Mouse (Mus musculus) intestine, embryonic 14.5 days (tissue): ENCODE data around the gene Rhot2. TPM values are rescaled to one million over a fixed set of nuclear protein-coding genes. Genes with fewer than 3 reads are reported as not detected.

Experiments used
- ATAC-seq: fragments of 200-750 bp; cut with Nextera tagmentation; replicated peaks from 2 replicates; pipeline ENCODE4 v1.8.0; 2017; ENCODE audit warnings: low read depth, moderate number of reproducible peaks, moderate TSS enrichment, moderate library complexity; ENCODE audit not compliant: low FRiP score, low TSS enrichment
- DNase-seq: peaks from one replicate; pipeline ENCODE4 v3.0.0-alpha.2; 2018; ENCODE audit warnings: low spot score
- H3K27ac ChIP-seq: fragments of 300-500 bp; sonication (generic); 2 replicates; pipeline ENCODE4 v1.5.1; 2014; ENCODE audit warnings: low read depth, mild to moderate bottlenecking, control low read depth
- H3K27me3 ChIP-seq: fragments of 300-500 bp; sonication (generic); replicated peaks from 2 replicates; pipeline ENCODE4 v1.6.1; 2014; ENCODE audit warnings: low read length, control low read depth; ENCODE audit not compliant: control insufficient read depth, insufficient read depth
- H3K36me3 ChIP-seq: fragments of 300-500 bp; sonication (generic); 2 replicates; pipeline ENCODE4 v1.6.1; 2014; ENCODE audit warnings: low read length, control low read depth; ENCODE audit not compliant: control insufficient read depth, insufficient read depth
- H3K4me1 ChIP-seq: fragments of 300-500 bp; sonication (generic); replicated peaks from 2 replicates; pipeline ENCODE4 v1.6.1; 2014; ENCODE audit warnings: low read length, control low read depth, mixed read lengths; ENCODE audit not compliant: control insufficient read depth, insufficient read depth
- H3K4me2 ChIP-seq: fragments of 300-500 bp; sonication (generic); 2 replicates; pipeline ENCODE4 v1.6.1; 2014; ENCODE audit warnings: low read length
- H3K4me3 ChIP-seq: fragments of 300-500 bp; sonication (generic); 2 replicates; pipeline ENCODE4 v1.5.1; 2014; ENCODE audit warnings: low read depth, low read length, control low read depth, mixed read lengths
- H3K9ac ChIP-seq: fragments of 300-500 bp; sonication (generic); 2 replicates; pipeline ENCODE4 v1.6.1; 2014; ENCODE audit warnings: mild to moderate bottlenecking, low read length
- H3K9me3 ChIP-seq: fragments of 300-500 bp; sonication (generic); 2 replicates; pipeline ENCODE4 v1.6.1; 2016; ENCODE audit warnings: low read length, control low read depth; ENCODE audit not compliant: control insufficient read depth
- WGBS: fragments of 180-500 bp; shearing (Covaris S2); extraction: QIAGEN DNeasy Blood & Tissue Kit; methylation state at CpG from one replicate; pipeline ENCODE4 v1.1.7; 2014; 5-methylcytosine and 5-hydroxymethylcytosine counted together
- polyA plus RNA-seq: library from polyadenylated mRNA; unstranded; fragments of >200 nt; fragmentation: Nextera tagmentation; extraction: Ambion mirVana; gene quantifications from 2 replicates; pipeline ENCODE4 v1.2.1, GENCODE M21; 2014

Gene Rhot2
- polyA plus RNA-seq, 1 experiment from 2014 or later, result 10.4 TPM

DNA sequence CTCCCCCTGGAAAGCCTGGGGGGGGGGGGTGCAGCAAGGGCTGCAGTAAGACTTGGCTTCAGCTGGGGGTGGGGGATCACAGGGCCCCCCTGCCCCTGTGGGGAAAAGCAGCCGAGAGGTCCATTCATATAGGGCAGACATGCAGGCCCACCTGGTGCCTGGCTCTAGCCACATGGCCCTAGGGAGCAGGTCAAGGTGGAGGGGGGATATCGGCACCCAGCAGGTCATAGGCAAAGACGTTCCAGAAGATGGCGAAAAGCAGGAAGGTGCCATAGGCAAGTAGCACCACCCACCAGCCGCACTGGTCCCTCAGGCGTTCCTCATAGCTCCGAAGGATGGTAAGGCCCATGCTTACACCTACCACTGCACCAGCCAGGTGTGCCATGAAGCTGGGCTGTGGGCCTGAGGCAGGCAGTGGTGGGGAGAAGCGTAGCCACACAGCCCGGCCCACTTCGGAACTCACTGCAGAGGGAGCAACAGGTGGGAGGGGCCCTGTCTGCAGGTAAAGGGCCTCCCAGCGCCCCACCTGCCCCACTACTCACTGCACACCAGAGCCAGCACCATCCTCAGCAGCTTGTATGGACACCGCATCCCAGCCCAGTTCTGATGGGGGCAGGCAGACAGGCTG, 9.9 kb downstream of the Rhot2 start:
- H3K27me3 ChIP-seq, result no peaks in the 10 kb centered on the region
- peak overlapping the region; percentile 73 for H3K4me2 ChIP-seq
- no peak for DNase-seq
- peaks cover 47% of the 10 kb centered on the region for H3K36me3 ChIP-seq
- WGBS, result 83% methylated on average over 12 of the region's 12 CpGs
- H3K27ac ChIP-seq, result no peak overlapping the region
- H3K4me1 ChIP-seq, result peaks cover 46% of the 10 kb centered on the region
- H3K9ac ChIP-seq, result peak overlapping the region; percentile 69; the same call in 1 of the 2 replicates
- ATAC-seq, result no peak
- H3K4me3 ChIP-seq, result peak overlapping the region; percentile 61; the same call in 1 of the 2 replicates
- no peaks in the 10 kb centered on the region for H3K9me3 ChIP-seq

DNA sequence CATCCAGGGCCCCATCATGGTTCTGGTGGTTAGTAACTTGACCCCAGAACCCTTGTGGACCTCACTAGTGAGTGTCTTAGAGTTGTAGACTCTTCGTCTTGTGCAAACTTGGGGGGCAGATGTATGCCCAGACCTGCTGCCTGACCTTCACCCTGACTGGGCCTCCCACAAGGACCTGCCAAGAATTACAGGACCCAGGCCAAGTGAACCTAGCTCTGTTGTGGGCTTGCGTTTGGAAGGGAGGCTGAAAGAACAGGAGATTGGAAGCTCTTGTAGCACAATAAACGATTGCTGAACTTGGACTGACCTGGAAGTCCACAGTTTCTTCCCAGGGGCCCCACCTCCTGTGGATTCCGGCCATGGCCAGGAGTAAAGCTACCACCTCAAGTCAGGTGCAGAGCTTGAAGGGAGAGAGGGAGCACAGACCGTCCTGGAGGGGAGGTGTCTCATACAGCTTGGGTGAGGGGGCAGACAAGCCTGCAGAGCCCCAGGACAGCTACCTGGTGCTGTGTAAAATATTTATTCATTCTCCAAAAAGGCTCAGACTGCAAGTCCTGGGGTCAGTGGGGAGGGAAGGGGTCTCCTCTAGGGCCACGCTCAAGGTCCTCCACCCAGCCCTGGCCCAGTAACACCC, 10.6 kb downstream of the Rhot2 start:
- Histone ChIP-seq H3K36me3 (peaks cover 41% of the 10 kb centered on the region), H3K9me3 (no peaks in the 10 kb centered on the region), H3K27me3 (no peaks in the 10 kb centered on the region), H3K9ac (peak overlapping the region; percentile 69), H3K4me3 (peak overlapping the region; percentile 61), H3K27ac (peak overlapping the region; percentile 94), H3K4me2 (peak overlapping the region; percentile 73), H3K4me1 (peaks cover 49% of the 10 kb centered on the region)
- 21% methylated on average over 6 of the region's 6 CpGs for WGBS
- DNase-seq (no peak), ATAC-seq (no peak)

DNA sequence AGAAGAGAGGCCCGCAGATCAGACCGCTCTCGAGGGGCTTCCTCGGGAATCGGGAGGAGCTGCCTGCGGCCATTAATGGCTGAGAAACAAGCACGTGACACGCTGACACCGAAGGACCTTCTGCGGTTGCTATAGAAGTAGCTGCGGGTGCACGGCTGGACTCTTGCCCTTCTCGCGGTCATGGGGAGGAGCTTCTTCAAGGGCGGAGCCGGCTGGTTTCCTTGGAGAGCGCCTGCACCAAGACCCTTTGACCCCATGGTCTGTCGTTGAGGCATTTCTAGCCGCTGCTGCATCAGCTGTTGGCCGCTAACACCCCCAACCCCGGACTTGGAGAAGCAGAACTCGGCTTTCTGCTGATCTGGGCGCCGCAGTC, 11.4 kb downstream of the Rhot2 start, which contains the start of gene Stub1:
Gene Stub1 (minus strand): TSS at position 114 of the 373 bp plus-strand sequence.
- WGBS, result under 1% methylated on average over 24 of the region's 24 CpGs
- peaks cover 35% of the 10 kb centered on the region for H3K36me3 ChIP-seq
- peak within 1 kb of the TSS; percentile 97 for H3K4me2 ChIP-seq
- H3K9ac ChIP-seq, result peak within 1 kb of the TSS; percentile 69
- H3K4me3 ChIP-seq, result peak within 1 kb of the TSS; percentile 61
- ATAC-seq (peak; percentile 59), DNase-seq (no peak)
- no peaks in the 10 kb centered on the region for H3K9me3 ChIP-seq
- peaks cover 52% of the 10 kb centered on the region for H3K4me1 ChIP-seq
- H3K27me3 ChIP-seq, result no peaks in the 10 kb centered on the region
- H3K27ac ChIP-seq, result peak within 1 kb of the TSS; percentile 94

DNA sequence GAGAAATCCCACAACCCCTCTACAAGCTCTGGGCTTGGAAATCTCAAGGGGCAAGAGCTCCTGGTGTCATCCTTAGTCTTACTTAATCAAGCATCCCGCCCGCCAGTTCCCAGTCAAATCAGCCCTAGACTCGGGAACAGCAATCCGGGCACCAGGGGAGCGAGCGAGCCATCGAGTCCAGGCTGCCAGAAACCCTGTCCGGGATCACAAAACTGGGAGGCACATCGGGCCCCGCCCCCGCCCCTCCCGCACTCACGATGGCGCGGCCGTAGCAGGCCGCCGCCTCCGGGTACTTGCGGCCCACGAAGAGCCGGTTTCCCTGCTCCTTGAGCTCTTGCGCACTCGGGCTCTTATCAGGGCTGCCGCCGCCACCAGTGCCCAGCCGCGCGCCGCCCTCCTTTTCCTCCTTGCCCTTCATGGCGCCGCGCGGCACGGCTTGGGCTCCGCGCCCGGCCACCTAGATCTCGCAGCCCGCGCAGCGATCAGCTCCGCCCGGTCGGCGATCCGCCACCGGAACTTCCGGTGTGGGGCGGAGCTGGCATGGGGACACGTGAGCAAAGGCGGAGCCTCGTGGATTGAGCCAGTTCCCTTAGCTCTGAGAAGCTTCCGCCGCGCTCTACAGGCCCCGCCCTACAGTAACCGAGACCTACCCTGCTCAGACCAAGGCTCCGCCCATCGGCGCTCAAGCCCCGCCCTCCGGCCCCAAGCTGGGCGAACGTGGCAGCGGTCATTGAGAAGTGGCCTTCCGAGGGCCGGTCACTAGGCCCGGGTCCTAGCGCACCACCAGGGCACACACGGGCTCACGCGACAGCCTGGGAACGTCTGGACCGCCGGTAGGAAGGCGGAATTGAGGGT, 12.0 kb downstream of the Rhot2 start:
- Histone ChIP-seq H3K4me2 (peak overlapping the region; percentile 97), H3K4me3 (peak overlapping the region; percentile 61), H3K9me3 (no peaks in the 10 kb centered on the region), H3K27ac (peak overlapping the region; percentile 94), H3K36me3 (peaks cover 34% of the 10 kb centered on the region), H3K4me1 (peaks cover 55% of the 10 kb centered on the region), H3K9ac (peak overlapping the region; percentile 69), H3K27me3 (no peaks in the 10 kb centered on the region)
- peak; percentile 87 for ATAC-seq
- peak; percentile 100 for DNase-seq
- WGBS, result under 1% methylated on average over 77 of the region's 77 CpGs

- no peaks in the 10 kb centered on the region for H3K9me3 ChIP-seq
- H3K36me3 ChIP-seq, result peaks cover 40% of the 10 kb centered on the region
- peak overlapping the region; percentile 61 for H3K4me3 ChIP-seq
- peaks cover 51% of the 10 kb centered on the region for H3K4me1 ChIP-seq
- peak overlapping the region; percentile 94 for H3K27ac ChIP-seq
- peak overlapping the region; percentile 68 for H3K9ac ChIP-seq
- DNase-seq (no peak), ATAC-seq (no peak)
- peak overlapping the region; percentile 97 for H3K4me2 ChIP-seq
- H3K27me3 ChIP-seq, result no peaks in the 10 kb centered on the region
- WGBS, result 52% methylated on average over 21 of the region's 21 CpGs
Measured at GRCm38 (mm10) chr17:25831451-25832281, 13.0 kb downstream of the Rhot2 start.

DNA sequence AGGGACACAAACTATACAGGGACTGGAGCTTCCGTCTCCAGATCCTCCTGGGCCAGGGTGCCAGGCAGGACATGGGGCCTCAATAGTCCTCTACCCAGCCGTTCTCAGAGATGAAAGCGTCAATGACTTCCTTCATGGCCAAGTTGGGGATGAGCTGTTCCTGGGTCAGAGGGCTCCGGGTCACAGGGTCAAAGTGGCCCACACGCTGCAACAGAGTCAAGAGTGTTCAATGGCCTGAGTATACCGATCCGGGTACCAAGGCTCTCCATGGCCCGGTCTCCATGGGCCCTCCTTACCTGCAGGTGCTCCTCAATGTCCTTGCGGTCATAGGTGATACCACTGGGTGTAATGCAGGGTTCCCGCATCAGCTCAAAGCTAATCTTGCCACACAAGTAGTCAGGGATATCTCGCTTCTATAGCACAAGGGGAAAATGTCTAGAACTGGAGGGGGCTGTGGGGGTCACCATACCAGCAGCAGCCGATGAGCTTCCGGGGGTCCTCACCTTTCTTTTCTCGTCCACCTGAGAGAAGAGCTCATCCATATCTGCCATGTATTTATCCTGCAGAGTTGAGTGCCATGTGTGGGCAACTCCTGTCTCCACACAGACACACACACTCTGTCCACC, 13.7 kb downstream of the Rhot2 start:
- ATAC-seq, result no peak
- Histone ChIP-seq H3K27me3 (no peaks in the 10 kb centered on the region), H3K36me3 (peaks cover 46% of the 10 kb centered on the region), H3K9me3 (no peaks in the 10 kb centered on the region), H3K4me2 (peak overlapping the region; percentile 97; the same call in 1 of the 2 replicates), H3K4me1 (peaks cover 44% of the 10 kb centered on the region), H3K27ac (no peak overlapping the region), H3K9ac (no peak overlapping the region), H3K4me3 (no peak overlapping the region)
- 84% methylated on average over 14 of the region's 14 CpGs for WGBS
- no peak for DNase-seq

- no peak for DNase-seq
- Histone ChIP-seq H3K4me2 (peak overlapping the region; percentile 85), H3K27ac (no peak overlapping the region), H3K36me3 (peaks cover 49% of the 10 kb centered on the region), H3K4me1 (peaks cover 44% of the 10 kb centered on the region), H3K27me3 (no peaks in the 10 kb centered on the region), H3K9me3 (no peaks in the 10 kb centered on the region), H3K4me3 (no peak overlapping the region), H3K9ac (no peak overlapping the region; the same call in 1 of the 2 replicates)
- ATAC-seq, result no peak
- WGBS, result 77% methylated on average over 4 of the region's 4 CpGs
Measured at GRCm38 (mm10) chr17:25830200-25830753, 14.4 kb downstream of the Rhot2 start.
